Mouse (Mus musculus) MEL (cell line): ENCODE measurements around the gene Gzf1. TPM values are rescaled to one million over a fixed set of nuclear protein-coding genes. Genes with fewer than 3 reads are reported as not detected.

Experiments used
- DNase-seq: peaks from one replicate; pipeline ENCODE4 v3.0.0; 2011; ENCODE audit warnings: low read depth, low spot score
- H3K27ac ChIP-seq: 2 replicates; pipeline ENCODE4 v1.5.1; 2012; ENCODE audit warnings: low read depth, mild to moderate bottlenecking, control low read depth, low read length, moderate library complexity; ENCODE audit not compliant: control insufficient read depth
- H3K27me3 ChIP-seq, 2 experiments: fragments of 150-350 bp in 1 of 2; sonication (generic) in 1 of 2; 2 replicates each; pipeline ENCODE4 v1.6.1; 2012; ENCODE audit warnings: low read length in 2 of 2, mild to moderate bottlenecking in 2 of 2, improper control_type of control experiment in 1 of 2, moderate library complexity in 1 of 2; ENCODE audit not compliant: insufficient read depth in 2 of 2, control insufficient read depth in 1 of 2
- H3K36me3 ChIP-seq, 2 experiments: 2 replicates each; pipeline ENCODE4 v1.6.1; 2012 to 2014; ENCODE audit warnings: low read length in 2 of 2, improper control_type of control experiment in 1 of 2, inconsistent platforms in 1 of 2, mild to moderate bottlenecking in 1 of 2; ENCODE audit not compliant: insufficient read depth in 2 of 2, control insufficient read depth in 1 of 2
- H3K4me1 ChIP-seq, 2 experiments: fragments of 150-350 bp in 1 of 2; sonication (generic) in 1 of 2; 2 replicates each; pipeline ENCODE4 v1.6.1; 2012; ENCODE audit warnings: low read length in 2 of 2, improper control_type of control experiment in 1 of 2, mild to moderate bottlenecking in 1 of 2; ENCODE audit not compliant: insufficient read depth in 2 of 2, control insufficient read depth in 1 of 2
- H3K4me3 ChIP-seq, 2 experiments: fragments of 150-350 bp in 1 of 2; sonication (generic) in 1 of 2; 2 replicates each; pipeline ENCODE4 v1.5.1; 2012; ENCODE audit warnings: low read depth in 2 of 2, low read length in 2 of 2, mild to moderate bottlenecking in 2 of 2, moderate library complexity in 2 of 2, control low read depth in 1 of 2, improper control_type of control experiment in 1 of 2; ENCODE audit not compliant: control insufficient read depth in 1 of 2, insufficient read depth in 1 of 2
- H3K79me2 ChIP-seq: 2 replicates; pipeline ENCODE4 v1.6.1; 2012; ENCODE audit warnings: mild to moderate bottlenecking, low read length, moderate library complexity; ENCODE audit not compliant: control insufficient read depth, poor library complexity, insufficient read depth
- H3K9ac ChIP-seq: 2 replicates; pipeline ENCODE4 v1.6.1; 2012; ENCODE audit warnings: low read depth, mild to moderate bottlenecking, control low read depth, low read length, moderate library complexity; ENCODE audit not compliant: control insufficient read depth, poor library complexity, severe bottlenecking
- H3K9me3 ChIP-seq: fragments of 150-350 bp; sonication (generic); replicated peaks from 2 replicates; pipeline ENCODE4 v1.6.1; 2012; ENCODE audit warnings: mild to moderate bottlenecking, low read length, improper control_type of control experiment, moderate library complexity; ENCODE audit not compliant: insufficient read depth
- BHLHE40 ChIP-seq: IDR thresholded peaks from 2 replicates; pipeline ENCODE4 v1.6.1; 2012; ENCODE audit warnings: low read depth, mild to moderate bottlenecking, inconsistent platforms, low read length, improper control_type of control experiment, borderline replicate concordance
- E2F4 ChIP-seq: IDR thresholded peaks from 2 replicates; pipeline ENCODE4 v1.6.1; 2011; ENCODE audit warnings: low read depth, low read length, improper control_type of control experiment, borderline replicate concordance
- JUND ChIP-seq: IDR thresholded peaks from 2 replicates; pipeline ENCODE4 v1.6.1; 2011; ENCODE audit warnings: low read depth, mild to moderate bottlenecking, improper control_type of control experiment, low read length
- KAT2A ChIP-seq: conservative IDR thresholded peaks from 2 replicates; pipeline ENCODE4 v1.6.1; 2012; ENCODE audit warnings: low read depth, low read length, improper control_type of control experiment, inconsistent platforms
- MXI1 ChIP-seq: IDR thresholded peaks from 2 replicates; pipeline ENCODE4 v1.6.1; 2011; ENCODE audit warnings: mild to moderate bottlenecking, low read depth, low read length, improper control_type of control experiment
- MYC ChIP-seq: IDR thresholded peaks from 2 replicates; pipeline ENCODE4 v1.6.1; 2011; ENCODE audit warnings: low read depth, mild to moderate bottlenecking, low read length, improper control_type of control experiment, moderate library complexity
- POLR2AphosphoS2 ChIP-seq: IDR thresholded peaks from 2 replicates; pipeline ENCODE4 v1.6.1; 2011; ENCODE audit warnings: low read length, improper control_type of control experiment
- RAD21 ChIP-seq: IDR thresholded peaks from 2 replicates; pipeline ENCODE4 v1.6.1; 2011; ENCODE audit warnings: mild to moderate bottlenecking, low read depth, low read length, improper control_type of control experiment
- RCOR1 ChIP-seq: IDR thresholded peaks from 2 replicates; pipeline ENCODE4 v1.6.1; 2012; ENCODE audit warnings: low read depth, mild to moderate bottlenecking, inconsistent platforms, low read length, improper control_type of control experiment
- TAL1 ChIP-seq: IDR thresholded peaks from 2 replicates; pipeline ENCODE4 v1.6.1; 2012; ENCODE audit warnings: mild to moderate bottlenecking, inconsistent platforms, low read length, moderate library complexity, mixed read lengths
- TBP ChIP-seq: IDR thresholded peaks from 2 replicates; pipeline ENCODE4 v1.8.0; 2011; ENCODE audit warnings: low read depth, low read length, improper control_type of control experiment
- UBTF ChIP-seq: IDR thresholded peaks from 2 replicates; pipeline ENCODE4 v1.6.1; 2012; ENCODE audit warnings: low read depth, mild to moderate bottlenecking, inconsistent platforms, low read length, improper control_type of control experiment, moderate library complexity, borderline replicate concordance; ENCODE audit not compliant: insufficient read depth
- polyA plus RNA-seq, 2 experiments: library from polyadenylated mRNA; stranded (reverse) in 1 of 2; unstranded in 1 of 2; fragments of >175 nt in 1 of 2; fragments of >200 nt in 1 of 2; gene quantifications; 2 replicates each; pipeline versions ENCODE4 v1.2.1 to v1.2.4; 2012; ENCODE audit warnings: low replicate concordance in 2 of 2, low read depth in 1 of 2; ENCODE audit not compliant: insufficient read length in 2 of 2, insufficient read depth in 1 of 2, missing spikeins in 1 of 2
- total RNA-seq: library from RNA; depleted of rRNA; stranded (reverse); fragments of 300-350 nt; gene quantifications from 2 replicates; pipeline ENCODE4 v1.2.3, GENCODE M21; 2012

The Gzf1 gene
- total and polyA plus RNA-seq, 3 experiments: 9.9 to 17.7 TPM; not detected in 1

DNA sequence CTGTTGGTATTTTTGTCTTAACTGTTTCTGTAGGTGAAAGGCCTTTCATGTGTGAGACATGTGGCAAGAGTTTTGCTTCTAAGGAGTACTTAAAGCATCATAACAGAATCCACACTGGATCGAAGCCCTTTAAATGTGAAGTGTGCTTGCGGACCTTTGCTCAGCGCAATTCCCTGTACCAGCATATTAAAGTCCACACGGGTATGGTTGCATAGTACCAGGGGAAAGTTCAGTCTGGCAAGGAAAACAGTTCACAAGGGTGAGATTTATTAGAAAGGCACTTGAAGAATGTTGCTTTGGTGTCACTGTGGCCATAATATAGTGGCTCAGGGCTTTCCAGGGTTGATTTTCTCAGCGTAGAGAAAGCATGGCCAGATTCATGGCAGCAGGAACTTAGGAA, 7.1 kb downstream of the Gzf1 start (continued):
- TF ChIP-seq E2F4 (no peak), TAL1 (no peak)

DNA sequence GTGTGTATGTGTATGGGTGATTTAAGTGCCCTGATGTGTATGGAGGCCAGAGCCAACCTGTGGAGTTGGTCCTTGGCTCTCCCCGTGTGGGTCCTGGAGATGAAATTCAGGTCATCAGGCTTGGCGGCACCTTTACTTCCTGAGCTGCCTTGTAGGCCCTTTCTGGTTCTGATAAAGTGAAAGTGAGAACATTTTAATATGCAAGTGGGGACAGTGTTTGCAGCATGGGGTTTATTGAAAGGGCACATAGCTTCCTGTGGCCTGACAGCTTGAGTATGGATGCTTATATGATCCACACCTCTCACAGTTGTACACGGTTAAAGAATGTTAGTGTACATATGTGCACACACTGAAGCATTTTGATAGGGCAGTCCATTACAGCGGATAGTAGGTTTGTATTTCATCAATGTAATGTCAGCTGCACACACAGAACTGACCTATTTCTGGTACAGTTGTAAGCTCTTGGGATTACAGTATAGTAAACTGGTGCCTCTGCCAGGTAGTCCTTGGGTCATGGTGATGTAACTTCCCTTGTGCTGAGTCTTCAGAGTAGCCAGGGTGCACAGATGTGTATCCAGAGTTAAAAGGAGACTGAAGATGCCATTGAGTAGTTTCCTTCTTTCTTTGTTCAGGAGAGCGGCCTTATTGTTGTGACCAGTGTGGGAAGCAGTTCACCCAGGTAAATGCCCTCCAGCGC, 8.8 kb downstream of the Gzf1 start:
- Histone ChIP-seq H3K36me3 (peaks cover 0 to 9% of the 10 kb centered on the region in 2 experiments; a peak in 2 of 4 replicates), H3K79me2 (no peaks in the 10 kb centered on the region), H3K9me3 (no peaks in the 10 kb centered on the region), H3K27ac (no peak overlapping the region), H3K4me1 (no peaks in the 10 kb centered on the region), H3K4me3 (no peak overlapping the region), H3K9ac (no peak overlapping the region), H3K27me3 (no peaks in the 10 kb centered on the region)
- no peak for TF ChIP-seq JUND
- no peak for DNase-seq

DNA sequence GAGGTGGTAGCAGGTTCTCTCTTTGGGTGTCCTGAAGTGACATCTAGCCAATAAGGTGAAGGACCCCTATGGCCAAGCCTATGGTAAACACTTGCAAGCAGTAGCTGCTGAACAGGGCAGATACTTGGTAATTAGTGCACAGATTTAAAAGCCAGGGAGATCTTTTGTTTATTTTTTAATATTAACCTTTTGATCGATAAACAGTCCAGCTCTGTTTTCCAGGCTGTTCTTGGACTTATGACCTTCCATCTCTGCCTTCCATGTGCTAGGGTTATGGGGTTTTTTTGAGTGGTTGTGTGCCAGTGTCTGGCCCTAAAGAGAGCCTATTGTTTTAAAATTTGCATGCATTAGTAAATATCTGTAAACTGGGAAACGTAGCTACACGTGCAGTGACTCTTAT, 9.5 kb downstream of the Gzf1 start:
- H3K9me3 ChIP-seq: no peaks in the 10 kb centered on the region
- peaks cover 0 to 9% of the 10 kb centered on the region in 2 experiments; a peak in 2 of 4 replicates for H3K36me3 ChIP-seq
- H3K79me2 ChIP-seq: no peaks in the 10 kb centered on the region
- no peak overlapping the region for H3K9ac ChIP-seq
- no peak for TF ChIP-seq MYC
- TF ChIP-seq MXI1: no peak
- no peak for TF ChIP-seq POLR2AphosphoS2
- no peak for DNase-seq
- H3K27me3 ChIP-seq: no peaks in the 10 kb centered on the region
- H3K27ac ChIP-seq: no peak overlapping the region
- H3K4me3 ChIP-seq: no peak overlapping the region
- no peaks in the 10 kb centered on the region for H3K4me1 ChIP-seq

GRCm38 (mm10) chr2:148690781-148691180, 10.0 kb downstream of the Gzf1 start:
- no peak overlapping the region for H3K4me3 ChIP-seq
- no peak overlapping the region for H3K9ac ChIP-seq
- H3K27ac ChIP-seq: no peak overlapping the region
- DNase-seq: no peak
- no peaks in the 10 kb centered on the region for H3K27me3 ChIP-seq
- no peaks in the 10 kb centered on the region for H3K79me2 ChIP-seq
- no peak for TF ChIP-seq BHLHE40
- TF ChIP-seq RAD21: no peak
- no peak for TF ChIP-seq RCOR1
- no peak for TF ChIP-seq TBP
- TF ChIP-seq KAT2A: no peak
- no peak for TF ChIP-seq UBTF
- peaks cover 0 to 7% of the 10 kb centered on the region in 2 experiments; a peak in 2 of 4 replicates for H3K36me3 ChIP-seq
- H3K4me1 ChIP-seq: no peaks in the 10 kb centered on the region
- H3K9me3 ChIP-seq: no peaks in the 10 kb centered on the region
